Mouse (Mus musculus): Measurements from ENCODE around the gene Anks1. TPM values are rescaled to one million over a fixed set of nuclear protein-coding genes. Genes with fewer than 3 reads are reported as not detected.

The Anks1 gene
- polyA plus RNA-seq, 1 experiment from 2014 or later = 18.7 TPM

- no peak overlapping the region for H3K27ac ChIP-seq (ENCODE audit: low read depth)
- no peak overlapping the region for H3K9ac ChIP-seq
- no peak overlapping the region for H3K4me2 ChIP-seq
- no peak overlapping the region for H3K4me3 ChIP-seq (ENCODE audit: low read depth, low read length)
- no peaks in the 10 kb centered on the region; the same call in 1 of the 2 replicates for H3K4me1 ChIP-seq (ENCODE audit: insufficient read depth)
- H3K36me3 ChIP-seq (ENCODE audit: insufficient read depth) = no peaks in the 10 kb centered on the region
- H3K9me3 ChIP-seq (ENCODE audit: low read depth, low read length) = no peaks in the 10 kb centered on the region
- no peak for DNase-seq
- H3K27me3 ChIP-seq (ENCODE audit: insufficient read depth, low read length) = no peaks in the 10 kb centered on the region
- ATAC-seq (ENCODE audit: insufficient read depth) = no peak
- 77% methylated on average over 3 of the region's 3 CpGs for WGBS
- peak; percentile 43; the same call in 1 of the 2 replicates for TF ChIP-seq CTCF (IDR thresholded peaks at IDR 0.05; ENCODE audit: low read depth)
Observed at GRCm38 (mm10) chr17:28093837-28094236, 184.7 kb downstream of the Anks1 start.

- Histone ChIP-seq H3K4me3 (ENCODE audit: low read depth, low read length) (no peak overlapping the region), H3K4me2 (no peak overlapping the region), H3K27ac (ENCODE audit: low read depth) (no peak overlapping the region), H3K4me1 (ENCODE audit: insufficient read depth) (no peaks in the 10 kb centered on the region; the same call in 1 of the 2 replicates), H3K27me3 (ENCODE audit: insufficient read depth, low read length) (no peaks in the 10 kb centered on the region), H3K36me3 (ENCODE audit: insufficient read depth) (no peaks in the 10 kb centered on the region), H3K9ac (no peak overlapping the region), H3K9me3 (ENCODE audit: low read depth, low read length) (no peaks in the 10 kb centered on the region)
- WGBS = 61% methylated on average over 10 of the region's 10 CpGs
- ATAC-seq (ENCODE audit: insufficient read depth) = no peak
- peak; percentile 72 for DNase-seq
- no peak for TF ChIP-seq CTCF (IDR thresholded peaks at IDR 0.05; ENCODE audit: low read depth)
Observed at GRCm38 (mm10) chr17:28096418-28096817, 187.3 kb downstream of the Anks1 start.

- ATAC-seq (ENCODE audit: insufficient read depth) (no peak), DNase-seq (no peak)
- 75% methylated on average over 13 of the region's 13 CpGs for WGBS
- H3K9ac ChIP-seq = no peak overlapping the region
- no peaks in the 10 kb centered on the region; the same call in 1 of the 2 replicates for H3K4me1 ChIP-seq (ENCODE audit: insufficient read depth)
- H3K4me2 ChIP-seq = no peak overlapping the region
- TF ChIP-seq CTCF (IDR thresholded peaks at IDR 0.05; ENCODE audit: low read depth) = no peak
- H3K27me3 ChIP-seq (ENCODE audit: insufficient read depth, low read length) = no peaks in the 10 kb centered on the region
- no peaks in the 10 kb centered on the region for H3K9me3 ChIP-seq (ENCODE audit: low read depth, low read length)
- H3K36me3 ChIP-seq (ENCODE audit: insufficient read depth) = no peaks in the 10 kb centered on the region
- H3K27ac ChIP-seq (ENCODE audit: low read depth) = no peak overlapping the region
- no peak overlapping the region for H3K4me3 ChIP-seq (ENCODE audit: low read depth, low read length)
Observed at GRCm38 (mm10) chr17:28097308-28097707, 188.2 kb downstream of the Anks1 start.

GRCm38 (mm10) chr17:28099086-28099485, 190.0 kb downstream of the Anks1 start:
- no peaks in the 10 kb centered on the region for H3K36me3 ChIP-seq (ENCODE audit: insufficient read depth)
- no peak for ATAC-seq (ENCODE audit: insufficient read depth)
- no peak for DNase-seq
- H3K4me3 ChIP-seq (ENCODE audit: low read depth, low read length) = no peak overlapping the region
- H3K27me3 ChIP-seq (ENCODE audit: insufficient read depth, low read length) = no peaks in the 10 kb centered on the region
- H3K9me3 ChIP-seq (ENCODE audit: low read depth, low read length) = no peaks in the 10 kb centered on the region
- H3K27ac ChIP-seq (ENCODE audit: low read depth) = no peak overlapping the region
- no peak for TF ChIP-seq CTCF (IDR thresholded peaks at IDR 0.05; ENCODE audit: low read depth)
- no peak overlapping the region for H3K4me2 ChIP-seq
- WGBS = 65% methylated on average over 3 of the region's 3 CpGs
- H3K9ac ChIP-seq = no peak overlapping the region
- no peaks in the 10 kb centered on the region; the same call in 1 of the 2 replicates for H3K4me1 ChIP-seq (ENCODE audit: insufficient read depth)

- Histone ChIP-seq H3K36me3 (ENCODE audit: insufficient read depth) (no peaks in the 10 kb centered on the region), H3K4me2 (no peak overlapping the region), H3K9me3 (ENCODE audit: low read depth, low read length) (no peaks in the 10 kb centered on the region), H3K27ac (ENCODE audit: low read depth) (no peak overlapping the region), H3K27me3 (ENCODE audit: insufficient read depth, low read length) (no peaks in the 10 kb centered on the region), H3K4me1 (ENCODE audit: insufficient read depth) (no peaks in the 10 kb centered on the region; the same call in 1 of the 2 replicates), H3K4me3 (ENCODE audit: low read depth, low read length) (no peak overlapping the region), H3K9ac (no peak overlapping the region)
- DNase-seq (no peak), ATAC-seq (ENCODE audit: insufficient read depth) (no peak)
- 87% methylated on average over 1 of the region's 1 CpGs for WGBS
- peak; percentile 33; the same call in 1 of the 2 replicates for TF ChIP-seq CTCF (IDR thresholded peaks at IDR 0.05; ENCODE audit: low read depth)
Observed at GRCm38 (mm10) chr17:28100669-28101068, 191.6 kb downstream of the Anks1 start.

GRCm38 (mm10) chr17:28101284-28101887, 192.3 kb downstream of the Anks1 start:
- Histone ChIP-seq H3K9me3 (ENCODE audit: low read depth, low read length) (no peaks in the 10 kb centered on the region), H3K27ac (ENCODE audit: low read depth) (no peak overlapping the region), H3K4me2 (no peak overlapping the region), H3K4me3 (ENCODE audit: low read depth, low read length) (no peak overlapping the region), H3K27me3 (ENCODE audit: insufficient read depth, low read length) (no peaks in the 10 kb centered on the region), H3K9ac (no peak overlapping the region), H3K4me1 (ENCODE audit: insufficient read depth) (no peaks in the 10 kb centered on the region; the same call in 1 of the 2 replicates), H3K36me3 (ENCODE audit: insufficient read depth) (no peaks in the 10 kb centered on the region)
- DNase-seq (peak; percentile 66), ATAC-seq (ENCODE audit: insufficient read depth) (no peak)
- TF ChIP-seq CTCF (IDR thresholded peaks at IDR 0.05; ENCODE audit: low read depth) = no peak
- 27% methylated on average over 12 of the region's 12 CpGs for WGBS

GRCm38 (mm10) chr17:28101902-28102319, 192.8 kb downstream of the Anks1 start:
- DNase-seq (no peak), ATAC-seq (ENCODE audit: insufficient read depth) (0 out of 2 replicates have a peak, but pooled peaks have one; percentile 41)
- Histone ChIP-seq H3K27me3 (ENCODE audit: insufficient read depth, low read length) (no peaks in the 10 kb centered on the region), H3K4me3 (ENCODE audit: low read depth, low read length) (no peak overlapping the region), H3K4me1 (ENCODE audit: insufficient read depth) (no peaks in the 10 kb centered on the region; the same call in 1 of the 2 replicates), H3K9ac (no peak overlapping the region), H3K4me2 (no peak overlapping the region), H3K9me3 (ENCODE audit: low read depth, low read length) (no peaks in the 10 kb centered on the region), H3K36me3 (ENCODE audit: insufficient read depth) (no peaks in the 10 kb centered on the region), H3K27ac (ENCODE audit: low read depth) (no peak overlapping the region)
- 12% methylated on average over 10 of the region's 10 CpGs for WGBS
- TF ChIP-seq CTCF (IDR thresholded peaks at IDR 0.05; ENCODE audit: low read depth) = no peak
